Mouse (Mus musculus) bone marrow, adult 2 months (tissue): Measurements from ENCODE around the gene Kank1.

Experiments
- CTCF ChIP-seq: fragments of 200-500 bp; IDR thresholded peaks from 2 replicates; pipeline ENCODE4 v1.5.1; 2011; ENCODE audit warnings: low read length, control low read depth; ENCODE audit not compliant: control insufficient read depth, insufficient read depth
- POLR2A ChIP-seq: fragments of 200-500 bp; IDR thresholded peaks from 2 replicates; pipeline ENCODE4 v1.6.1; 2011; ENCODE audit warnings: low read depth, mild to moderate bottlenecking, control low read depth, low read length, borderline replicate concordance; ENCODE audit not compliant: control insufficient read depth

DNA sequence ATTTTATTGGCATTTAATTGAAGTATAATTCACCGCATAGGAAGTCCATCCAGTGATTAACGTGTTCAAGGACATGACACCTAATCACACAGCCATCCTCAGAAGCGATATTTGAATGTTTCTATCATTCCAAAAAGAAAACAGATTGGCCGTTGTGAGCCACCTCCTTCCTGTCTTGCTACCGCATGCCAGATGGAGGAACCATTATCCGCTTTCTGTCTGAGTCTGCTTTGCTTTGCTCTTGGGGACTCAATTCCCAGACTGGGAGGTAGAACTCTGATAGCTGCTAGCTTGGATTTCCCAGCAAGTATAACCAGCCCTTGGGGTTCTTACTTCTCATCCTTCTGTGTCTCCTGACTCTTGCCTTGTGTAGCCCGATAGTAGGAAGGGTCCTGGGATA, 125.2 kb downstream of the Kank1 start:
- TF ChIP-seq CTCF (no peak), POLR2A (no peak)
